Mouse (Mus musculus): ENCODE measurements around the gene Cog5. TPM values are rescaled to one million over a fixed set of nuclear protein-coding genes. Genes with fewer than 3 reads are reported as not detected.

The Cog5 gene
- polyA plus RNA-seq, 1 experiment from 2014 or later, result 34.3 TPM

DNA sequence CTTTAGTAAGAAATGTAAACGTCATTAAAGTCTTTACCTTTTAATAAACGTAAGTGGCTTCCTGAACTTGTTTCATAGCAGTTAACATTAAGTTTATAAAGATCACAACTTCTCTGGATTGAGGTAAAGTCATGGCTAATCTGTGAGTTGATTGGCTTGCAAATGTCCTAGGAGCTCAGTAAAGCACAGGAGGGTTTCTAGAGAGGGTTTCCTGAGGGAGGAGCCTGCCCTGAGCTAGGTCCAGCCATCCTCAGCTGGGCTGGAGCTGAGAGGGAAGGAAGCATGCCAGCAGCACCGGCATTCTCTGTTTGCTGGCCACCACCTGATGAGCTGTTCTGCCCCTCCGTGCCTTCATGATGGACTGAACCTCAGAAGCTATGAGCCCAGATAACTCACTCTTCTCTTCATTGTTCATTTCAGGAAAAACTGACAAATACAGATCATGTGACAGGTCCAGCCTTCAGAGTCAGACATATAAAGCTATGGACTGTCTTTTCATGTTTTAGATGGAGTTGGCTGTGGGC, 245.8 kb downstream of the Cog5 start:
- DNase-seq (ENCODE audit: low spot score, missing footprints), result no peak
- H3K27me3 ChIP-seq (ENCODE audit: control insufficient read depth, insufficient read depth, low read length), result no peaks in the 10 kb centered on the region
- H3K36me3 ChIP-seq (ENCODE audit: control insufficient read depth, insufficient read depth, low read length), result no peaks in the 10 kb centered on the region
- H3K4me2 ChIP-seq, result no peak overlapping the region
- H3K27ac ChIP-seq (ENCODE audit: low read depth, low read length), result no peak overlapping the region
- 73% methylated on average over 4 of the region's 4 CpGs for WGBS
- no peak overlapping the region for H3K9ac ChIP-seq (ENCODE audit: low read length)
- H3K9me3 ChIP-seq (ENCODE audit: control insufficient read depth, low read length), result no peaks in the 10 kb centered on the region
- H3K4me3 ChIP-seq (ENCODE audit: low read depth, low read length), result no peak overlapping the region
- peaks cover 15% of the 10 kb centered on the region for H3K4me1 ChIP-seq (ENCODE audit: control insufficient read depth, insufficient read depth, low read length)
- no peak for ATAC-seq (ENCODE audit: low FRiP score)

DNA sequence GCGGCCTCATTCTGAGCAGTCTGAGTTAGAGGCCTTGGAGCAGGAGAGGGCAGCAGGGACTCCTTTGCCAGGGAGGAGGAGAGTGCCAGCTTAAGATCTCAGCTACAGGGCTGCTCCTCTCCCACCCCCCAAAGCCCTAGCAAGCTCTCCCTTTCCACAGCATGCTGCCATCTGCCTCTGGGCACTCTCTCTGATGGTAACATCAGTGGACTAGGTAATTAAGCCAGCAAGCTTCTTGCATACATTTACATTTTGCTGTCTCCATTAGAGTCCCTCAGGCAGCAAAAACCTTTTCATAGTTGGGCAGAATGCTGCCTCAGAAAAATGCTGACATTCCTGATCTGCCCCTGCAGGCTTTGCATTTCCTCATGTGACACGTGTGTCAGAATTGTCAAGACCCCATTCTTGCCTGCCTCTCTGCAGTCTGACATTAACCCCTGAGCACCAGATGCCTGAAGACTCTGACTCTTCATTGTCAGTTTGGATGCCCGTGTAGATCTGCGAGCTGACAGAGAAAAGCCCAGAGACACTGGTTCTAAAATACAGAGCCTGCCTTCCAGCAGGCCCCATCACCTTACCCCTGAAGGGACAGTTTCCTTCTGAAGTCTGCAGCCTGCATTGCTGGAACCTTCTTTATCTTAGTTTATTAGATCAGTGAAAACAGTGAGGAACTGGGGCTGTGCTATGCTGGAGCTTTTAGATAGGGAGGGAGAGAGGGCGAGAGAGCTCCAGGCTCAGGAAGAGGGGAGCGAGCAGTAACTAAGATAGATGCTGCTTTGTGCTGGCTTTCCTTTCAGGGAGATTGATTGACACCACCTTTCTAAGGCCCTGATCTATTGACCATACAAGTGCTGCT, 251.3 kb downstream of the Cog5 start:
- Histone ChIP-seq H3K27me3 (ENCODE audit: control insufficient read depth, insufficient read depth, low read length) (no peaks in the 10 kb centered on the region), H3K9ac (ENCODE audit: low read length) (no peak overlapping the region; the same call in 1 of the 2 replicates), H3K9me3 (ENCODE audit: control insufficient read depth, low read length) (no peaks in the 10 kb centered on the region), H3K4me2 (no peak overlapping the region), H3K4me3 (ENCODE audit: low read depth, low read length) (no peak overlapping the region), H3K36me3 (ENCODE audit: control insufficient read depth, insufficient read depth, low read length) (no peaks in the 10 kb centered on the region), H3K27ac (ENCODE audit: low read depth, low read length) (no peak overlapping the region), H3K4me1 (ENCODE audit: control insufficient read depth, insufficient read depth, low read length) (no peaks in the 10 kb centered on the region; the same call in 1 of the 2 replicates)
- 50% methylated on average over 6 of the region's 6 CpGs for WGBS
- DNase-seq (ENCODE audit: low spot score, missing footprints), result peak; percentile 72
- ATAC-seq (ENCODE audit: low FRiP score), result peak; percentile 66

DNA sequence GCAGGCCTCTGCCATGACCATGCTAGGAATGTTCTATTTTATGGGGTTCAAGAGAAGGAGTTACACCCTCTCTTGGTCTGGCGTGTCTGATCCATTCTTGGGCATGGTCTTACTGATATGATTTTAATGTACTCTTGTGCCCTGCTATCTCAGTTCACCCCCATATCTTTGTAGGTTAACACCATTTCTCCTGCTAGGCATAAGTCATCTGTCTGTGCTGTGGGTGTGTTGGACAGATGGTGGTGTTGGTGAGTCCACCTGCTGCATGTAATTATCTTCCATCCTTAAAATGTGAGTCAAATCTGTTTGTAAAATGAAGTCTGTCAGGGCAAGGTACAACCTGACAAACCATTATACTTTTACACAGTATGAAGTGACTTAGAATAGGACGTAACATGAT, 252.8 kb downstream of the Cog5 start:
- no peaks in the 10 kb centered on the region for H3K36me3 ChIP-seq (ENCODE audit: control insufficient read depth, insufficient read depth, low read length)
- H3K4me1 ChIP-seq (ENCODE audit: control insufficient read depth, insufficient read depth, low read length), result no peaks in the 10 kb centered on the region; the same call in 1 of the 2 replicates
- no peaks in the 10 kb centered on the region for H3K27me3 ChIP-seq (ENCODE audit: control insufficient read depth, insufficient read depth, low read length)
- ATAC-seq (ENCODE audit: low FRiP score) (no peak), DNase-seq (ENCODE audit: low spot score, missing footprints) (no peak)
- H3K4me2 ChIP-seq, result no peak overlapping the region
- no peak overlapping the region for H3K4me3 ChIP-seq (ENCODE audit: low read depth, low read length)
- WGBS, result 91% methylated on average over 2 of the region's 2 CpGs
- no peak overlapping the region for H3K27ac ChIP-seq (ENCODE audit: low read depth, low read length)
- H3K9me3 ChIP-seq (ENCODE audit: control insufficient read depth, low read length), result no peaks in the 10 kb centered on the region
- no peak overlapping the region for H3K9ac ChIP-seq (ENCODE audit: low read length)

DNA sequence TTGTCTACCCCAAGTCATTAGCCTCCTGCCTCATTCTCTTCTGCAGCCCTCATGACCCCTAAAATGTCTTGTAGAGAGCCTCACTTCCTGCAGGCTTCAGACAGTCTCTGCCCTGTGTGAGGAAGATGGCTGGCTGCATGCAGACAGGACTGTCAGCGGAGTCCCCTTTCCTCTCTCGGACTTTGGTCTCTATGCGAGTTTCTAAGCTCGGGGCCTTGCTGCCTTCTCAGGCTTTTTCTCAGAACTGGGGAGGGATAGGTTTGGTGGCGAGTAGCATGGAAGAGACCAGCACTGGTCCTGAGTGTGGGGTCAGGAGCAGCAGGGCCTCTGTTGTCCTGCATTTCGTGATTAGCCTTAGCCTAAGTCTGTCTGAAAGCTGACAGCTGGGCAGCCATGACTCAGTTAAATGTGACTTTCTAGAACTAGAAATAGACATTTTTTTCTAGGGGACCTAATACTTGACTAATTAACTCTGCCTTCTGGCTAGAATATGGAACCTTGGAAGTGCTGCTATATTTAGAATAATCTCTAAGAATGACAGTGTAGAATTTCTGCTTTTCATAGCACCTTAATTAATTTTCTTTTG, 258.4 kb downstream of the Cog5 start:
- H3K9ac ChIP-seq (ENCODE audit: low read length), result no peak overlapping the region
- no peaks in the 10 kb centered on the region for H3K4me1 ChIP-seq (ENCODE audit: control insufficient read depth, insufficient read depth, low read length)
- H3K4me2 ChIP-seq, result no peak overlapping the region
- no peak overlapping the region for H3K27ac ChIP-seq (ENCODE audit: low read depth, low read length)
- no peak for ATAC-seq (ENCODE audit: low FRiP score)
- no peaks in the 10 kb centered on the region for H3K27me3 ChIP-seq (ENCODE audit: control insufficient read depth, insufficient read depth, low read length)
- no peaks in the 10 kb centered on the region for H3K9me3 ChIP-seq (ENCODE audit: control insufficient read depth, low read length)
- peak; percentile 70 for DNase-seq (ENCODE audit: low spot score, missing footprints)
- no peak overlapping the region for H3K4me3 ChIP-seq (ENCODE audit: low read depth, low read length)
- no peaks in the 10 kb centered on the region for H3K36me3 ChIP-seq (ENCODE audit: control insufficient read depth, insufficient read depth, low read length)
- 79% methylated on average over 6 of the region's 6 CpGs for WGBS

DNA sequence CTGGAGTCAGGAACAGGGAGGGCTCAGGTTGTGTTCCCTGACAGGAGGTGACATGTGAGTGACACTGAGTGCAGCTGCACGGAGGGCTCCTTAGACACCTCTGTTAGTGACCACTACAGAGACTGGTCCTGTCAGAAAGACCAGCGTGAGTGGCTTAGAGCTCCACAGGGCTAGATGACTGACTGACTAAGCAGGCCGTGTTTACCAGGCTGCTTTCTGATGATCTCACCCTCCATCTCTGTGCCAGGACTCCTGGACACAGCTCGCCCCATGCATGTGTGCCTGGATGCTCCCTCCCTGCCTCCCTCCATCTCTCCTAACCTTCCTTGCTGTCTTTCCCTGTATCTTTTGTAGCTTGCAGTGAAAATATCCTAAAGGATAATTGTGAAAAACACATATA, 258.9 kb downstream of the Cog5 start:
- Histone ChIP-seq H3K27ac (ENCODE audit: low read depth, low read length) (no peak overlapping the region), H3K4me1 (ENCODE audit: control insufficient read depth, insufficient read depth, low read length) (no peaks in the 10 kb centered on the region), H3K36me3 (ENCODE audit: control insufficient read depth, insufficient read depth, low read length) (no peaks in the 10 kb centered on the region), H3K4me3 (ENCODE audit: low read depth, low read length) (no peak overlapping the region), H3K27me3 (ENCODE audit: control insufficient read depth, insufficient read depth, low read length) (no peaks in the 10 kb centered on the region), H3K9me3 (ENCODE audit: control insufficient read depth, low read length) (no peaks in the 10 kb centered on the region), H3K9ac (ENCODE audit: low read length) (no peak overlapping the region), H3K4me2 (no peak overlapping the region)
- ATAC-seq (ENCODE audit: low FRiP score), result no peak
- WGBS, result 91% methylated on average over 4 of the region's 4 CpGs
- DNase-seq (ENCODE audit: low spot score, missing footprints), result peak; percentile 17

DNA sequence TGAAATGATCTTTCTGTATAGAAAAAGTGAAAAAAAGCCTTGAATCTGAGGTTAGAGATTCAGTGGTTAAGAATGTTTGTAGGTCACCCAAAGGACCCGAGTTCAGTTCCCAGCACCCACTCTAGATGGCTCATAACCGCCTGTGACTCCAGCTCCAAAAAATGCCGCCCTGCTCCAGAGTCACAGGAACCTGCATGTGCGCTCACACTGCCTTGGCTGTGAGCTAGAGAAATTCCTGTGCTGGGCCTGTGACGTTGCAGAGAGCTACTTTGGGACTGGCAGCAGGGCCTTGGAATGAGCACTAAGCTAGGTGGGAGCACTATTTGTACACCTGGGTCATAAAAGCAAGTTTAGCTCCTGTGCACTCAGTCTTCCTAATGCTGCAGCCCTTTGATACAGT, 262.0 kb downstream of the Cog5 start:
- 89% methylated on average over 5 of the region's 5 CpGs for WGBS

DNA sequence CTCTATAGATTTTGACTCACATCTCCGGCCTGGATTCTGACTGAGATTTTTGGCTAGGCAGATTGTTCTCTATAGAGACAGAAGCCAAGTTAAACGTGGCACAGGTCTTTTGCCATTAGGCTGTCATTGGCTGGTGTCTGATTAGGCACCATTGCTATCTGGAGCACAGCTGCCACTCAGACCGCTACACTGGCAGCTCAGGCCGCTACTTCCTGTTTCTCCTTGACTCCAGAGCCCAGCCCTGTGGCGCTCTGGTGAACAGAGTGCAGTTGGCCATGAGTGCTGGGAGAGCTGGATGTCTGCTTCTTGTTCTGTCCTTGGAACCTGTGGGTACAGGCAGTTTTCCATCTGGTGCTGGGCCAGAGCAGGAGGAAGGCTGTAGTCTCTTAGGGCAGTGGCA, 262.6 kb downstream of the Cog5 start:
- Histone ChIP-seq H3K4me3 (ENCODE audit: low read depth, low read length) (no peak overlapping the region), H3K4me1 (ENCODE audit: control insufficient read depth, insufficient read depth, low read length) (no peaks in the 10 kb centered on the region), H3K9me3 (ENCODE audit: control insufficient read depth, low read length) (no peaks in the 10 kb centered on the region), H3K9ac (ENCODE audit: low read length) (no peak overlapping the region), H3K27ac (ENCODE audit: low read depth, low read length) (no peak overlapping the region), H3K36me3 (ENCODE audit: control insufficient read depth, insufficient read depth, low read length) (no peaks in the 10 kb centered on the region), H3K27me3 (ENCODE audit: control insufficient read depth, insufficient read depth, low read length) (no peaks in the 10 kb centered on the region), H3K4me2 (no peak overlapping the region)
- DNase-seq (ENCODE audit: low spot score, missing footprints) (peak; percentile 77), ATAC-seq (ENCODE audit: low FRiP score) (no peak)
- WGBS, result 91% methylated on average over 5 of the region's 5 CpGs

More for the DNA sequence above, 262.0 kb downstream of the Cog5 start:
- H3K27me3 ChIP-seq (ENCODE audit: control insufficient read depth, insufficient read depth, low read length), result no peaks in the 10 kb centered on the region
- no peaks in the 10 kb centered on the region for H3K4me1 ChIP-seq (ENCODE audit: control insufficient read depth, insufficient read depth, low read length)
- ATAC-seq (ENCODE audit: low FRiP score), result no peak
- no peak overlapping the region for H3K9ac ChIP-seq (ENCODE audit: low read length)
- DNase-seq (ENCODE audit: low spot score, missing footprints), result peak; percentile 54
- H3K27ac ChIP-seq (ENCODE audit: low read depth, low read length), result no peak overlapping the region
- no peak overlapping the region for H3K4me3 ChIP-seq (ENCODE audit: low read depth, low read length)
- H3K9me3 ChIP-seq (ENCODE audit: control insufficient read depth, low read length), result no peaks in the 10 kb centered on the region
- H3K4me2 ChIP-seq, result no peak overlapping the region
- H3K36me3 ChIP-seq (ENCODE audit: control insufficient read depth, insufficient read depth, low read length), result no peaks in the 10 kb centered on the region

DNA sequence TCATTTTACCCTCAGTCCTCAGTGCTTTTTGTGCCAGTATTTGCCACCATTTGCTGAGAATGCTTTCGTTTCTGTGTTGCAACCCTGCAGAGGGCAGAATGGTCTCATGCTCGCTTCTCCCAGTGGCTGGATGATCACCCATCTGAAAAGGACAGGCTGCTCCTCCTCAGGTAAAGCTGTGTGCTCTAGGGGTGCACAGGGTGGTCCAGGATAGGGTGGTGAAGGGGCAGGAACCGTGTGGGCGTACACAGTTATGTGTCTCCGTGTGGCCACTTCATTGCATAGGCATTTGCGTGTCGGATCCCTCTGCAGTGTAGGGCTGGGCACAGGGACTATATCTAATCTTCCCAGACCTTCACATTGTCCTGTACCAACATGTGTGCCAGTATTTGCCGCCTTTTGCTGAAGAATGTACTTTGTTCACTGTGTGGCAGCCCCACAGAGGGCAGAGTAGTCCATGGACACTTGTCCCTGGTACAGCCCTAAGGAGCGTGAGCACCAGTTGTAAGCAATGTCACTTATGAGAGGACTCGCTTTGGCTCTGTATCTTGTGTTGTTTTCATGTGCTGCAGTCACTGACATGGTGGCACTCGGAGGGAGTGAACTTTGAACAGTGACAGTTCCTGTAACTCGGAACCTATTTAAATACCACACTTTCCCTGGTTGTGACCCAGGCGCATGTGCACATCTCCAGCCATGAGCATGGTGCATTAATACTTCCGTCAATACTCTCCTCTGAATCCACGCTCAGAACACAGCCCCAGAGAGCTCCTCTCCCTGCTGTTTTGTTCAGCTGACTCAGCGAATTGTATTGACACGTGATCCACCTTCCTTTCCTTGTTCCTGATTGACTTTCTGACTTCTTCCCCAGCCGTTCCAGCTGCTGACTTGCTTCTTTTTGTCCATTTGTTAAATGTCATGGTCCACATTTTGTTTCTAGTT, 266.1 kb downstream of the Cog5 start:
- Histone ChIP-seq H3K4me2 (no peak overlapping the region), H3K9me3 (ENCODE audit: control insufficient read depth, low read length) (no peaks in the 10 kb centered on the region), H3K36me3 (ENCODE audit: control insufficient read depth, insufficient read depth, low read length) (peaks cover 3% of the 10 kb centered on the region; the same call in 1 of the 2 replicates), H3K9ac (ENCODE audit: low read length) (no peak overlapping the region), H3K27ac (ENCODE audit: low read depth, low read length) (no peak overlapping the region), H3K27me3 (ENCODE audit: control insufficient read depth, insufficient read depth, low read length) (no peaks in the 10 kb centered on the region), H3K4me1 (ENCODE audit: control insufficient read depth, insufficient read depth, low read length) (no peaks in the 10 kb centered on the region), H3K4me3 (ENCODE audit: low read depth, low read length) (no peak overlapping the region)
- ATAC-seq (ENCODE audit: low FRiP score), result no peak
- WGBS, result 85% methylated on average over 18 of the region's 18 CpGs
- DNase-seq (ENCODE audit: low spot score, missing footprints), result peak; percentile 75
